Mouse (Mus musculus) kidney, adult 2 months (tissue): ENCODE data around the gene Mrpl18. TPM values are rescaled to one million over a fixed set of nuclear protein-coding genes. Genes with fewer than 3 reads are reported as not detected.
"Not testable (repeated sequence)": the region's sequence is repeated elsewhere in the genome, so short reads cannot be mapped to it uniquely, and the experiment has no call there.

ENCODE experiments used
- DNase-seq: peaks from one replicate; pipeline ENCODE4 v3.0.0; 2021
- H3K27ac ChIP-seq: fragments of 200-500 bp; 2 replicates; pipeline ENCODE4 v1.5.1; 2012; ENCODE audit warnings: low read depth, low read length, control low read depth, inconsistent platforms; ENCODE audit not compliant: insufficient read depth
- H3K27me3 ChIP-seq: fragments of 200-500 bp; replicated peaks from 2 replicates; pipeline ENCODE4 v1.6.1; 2012; ENCODE audit warnings: mild to moderate bottlenecking, moderate library complexity, low read length, inconsistent platforms; ENCODE audit not compliant: control insufficient read depth, insufficient read depth
- H3K36me3 ChIP-seq: fragments of 200-500 bp; 2 replicates; pipeline ENCODE4 v1.6.1; 2012; ENCODE audit warnings: mild to moderate bottlenecking, moderate library complexity, low read length, inconsistent platforms; ENCODE audit not compliant: control insufficient read depth, insufficient read depth
- H3K4me1 ChIP-seq: fragments of 200-500 bp; 2 replicates; pipeline ENCODE4 v1.6.1; 2011; ENCODE audit warnings: low read length; ENCODE audit not compliant: control insufficient read depth, insufficient read depth
- H3K4me3 ChIP-seq: fragments of 200-500 bp; 2 replicates; pipeline ENCODE4 v1.5.1; 2011; ENCODE audit warnings: mild to moderate bottlenecking, low read depth, low read length, control low read depth; ENCODE audit not compliant: insufficient read depth
- CTCF ChIP-seq: fragments of 200-500 bp; conservative IDR thresholded peaks from 2 replicates; pipeline ENCODE4 v1.5.1; 2011; ENCODE audit warnings: low read depth, mild to moderate bottlenecking, control low read depth, low read length, moderate library complexity, mixed read lengths; ENCODE audit not compliant: insufficient read depth, insufficient read length
- POLR2A ChIP-seq: fragments of 200-500 bp; IDR thresholded peaks from one replicate; pipeline ENCODE4 v1.6.1; 2011; ENCODE audit warnings: low read depth, low read length, control low read depth
- WGBS: fragments of 180-500 bp; shearing (Covaris S2); methylation state at CpG from one replicate; pipeline ENCODE4 v1.1.7; 2018; 5-methylcytosine and 5-hydroxymethylcytosine counted together
- polyA plus RNA-seq: library from polyadenylated mRNA; depleted of rRNA; stranded (reverse); fragments of >200 nt; gene quantifications from 2 replicates; pipeline ENCODE4 v1.2.3, GENCODE M21; 2012; rRNA removed

Mrpl18 gene
- polyA plus RNA-seq = 46.1 and 48.9 TPM in 2 replicates

GRCm38 (mm10) chr17:12915881-12916583, at the start of gene Mrpl18:
Mrpl18 (minus strand) TSS chr17:12916345.
- TF ChIP-seq CTCF (no peak), POLR2A (peak; percentile 64)
- H3K4me3 ChIP-seq = peak within 1 kb of the TSS; percentile 73
- WGBS = under 1% methylated on average over 56 of the region's 56 CpGs
- H3K27ac ChIP-seq = peak within 1 kb of the TSS; percentile 83
- peaks cover 4% of the 10 kb centered on the region for H3K36me3 ChIP-seq
- no peaks in the 10 kb centered on the region for H3K27me3 ChIP-seq
- peak; percentile 100 for DNase-seq
- 0 out of 2 replicates have a peak, but pooled peaks cover 2% of the 10 kb centered on the region for H3K4me1 ChIP-seq

- TF ChIP-seq CTCF (no peak), POLR2A (no peak)
- peak overlapping the region; percentile 87 for H3K27ac ChIP-seq
- H3K4me1 ChIP-seq = peaks cover 6% of the 10 kb centered on the region; the same call in 1 of the 2 replicates
- peaks cover 2% of the 10 kb centered on the region; the same call in 1 of the 2 replicates for H3K36me3 ChIP-seq
- no peaks in the 10 kb centered on the region for H3K27me3 ChIP-seq
- no peak overlapping the region for H3K4me3 ChIP-seq
- WGBS = 51% methylated on average over 3 of the region's 3 CpGs
- peak; percentile 87 for DNase-seq
Measured at GRCm38 (mm10) chr17:12963476-12963875, 47.3 kb upstream of the Mrpl18 start.

GRCm38 (mm10) chr17:12960331-12960873, 44.3 kb upstream of the Mrpl18 start, which contains the start of gene Acat2:
Acat2 (minus strand) TSS chr17:12960747.
- peak; percentile 96 for DNase-seq
- H3K4me1 ChIP-seq = peaks cover 6% of the 10 kb centered on the region; the same call in 1 of the 2 replicates
- H3K27me3 ChIP-seq = no peaks in the 10 kb centered on the region
- TF ChIP-seq POLR2A (peak; percentile 94), CTCF (no peak)
- H3K4me3 ChIP-seq = peak within 1 kb of the TSS; percentile 83
- H3K27ac ChIP-seq = peak within 1 kb of the TSS; percentile 78
- H3K36me3 ChIP-seq = no peaks in the 10 kb centered on the region
- WGBS = under 1% methylated on average over 42 of the region's 42 CpGs

GRCm38 (mm10) chr17:12959377-12959776, 43.2 kb upstream of the Mrpl18 start:
- not testable (repeated sequence) for H3K4me1 ChIP-seq, H3K27me3 ChIP-seq, H3K27ac ChIP-seq, H3K36me3 ChIP-seq, DNase-seq, H3K4me3 ChIP-seq
- WGBS = 31% methylated on average over 1 of the region's 2 CpGs

GRCm38 (mm10) chr17:12956664-12957063, 40.5 kb upstream of the Mrpl18 start:
- Histone ChIP-seq H3K4me1 (peaks cover 10% of the 10 kb centered on the region; the same call in 1 of the 2 replicates), H3K36me3 (no peaks in the 10 kb centered on the region; the same call in 1 of the 2 replicates), H3K27me3 (no peaks in the 10 kb centered on the region), H3K27ac (no peak overlapping the region), H3K4me3 (no peak overlapping the region)
- 74% methylated on average over 8 of the region's 8 CpGs for WGBS
- TF ChIP-seq POLR2A (no peak), CTCF (no peak)
- peak; percentile 48 for DNase-seq

GRCm38 (mm10) chr17:12949669-12950068, 33.5 kb upstream of the Mrpl18 start:
- no peak overlapping the region for H3K4me3 ChIP-seq
- WGBS = 81% methylated on average over 5 of the region's 5 CpGs
- TF ChIP-seq POLR2A = no peak
- TF ChIP-seq CTCF = no peak
- DNase-seq = no peak
- peaks cover 5% of the 10 kb centered on the region; the same call in 1 of the 2 replicates for H3K4me1 ChIP-seq
- H3K27ac ChIP-seq = no peak overlapping the region
- no peaks in the 10 kb centered on the region; the same call in 1 of the 2 replicates for H3K36me3 ChIP-seq
- H3K27me3 ChIP-seq = no peaks in the 10 kb centered on the region

GRCm38 (mm10) chr17:12942459-12943162, 26.5 kb upstream of the Mrpl18 start:
- Histone ChIP-seq H3K4me1 (peaks cover 6% of the 10 kb centered on the region; the same call in 1 of the 2 replicates), H3K4me3 (no peak overlapping the region), H3K27me3 (no peaks in the 10 kb centered on the region), H3K36me3 (peaks cover 2% of the 10 kb centered on the region; the same call in 1 of the 2 replicates), H3K27ac (no peak overlapping the region)
- 95% methylated on average over 6 of the region's 6 CpGs for WGBS
- TF ChIP-seq POLR2A (no peak), CTCF (no peak)
- DNase-seq = no peak
